Mouse (Mus musculus): ENCODE data around the gene Lonrf2. TPM values are rescaled to one million over a fixed set of nuclear protein-coding genes. Genes with fewer than 3 reads are reported as not detected.
A peak's percentile ranks its signal among the peaks of the same experiment; 100 is the strongest.

The Lonrf2 gene
- total RNA-seq, 2 experiments from 2014 or later, result 0.24 to 0.50 TPM

- peak; percentile 17 for DNase-seq (ENCODE audit: low spot score)
These were observed 66.6 kb downstream of the Lonrf2 start for GRCm38 (mm10) chr1:38769920-38770319.

GRCm38 (mm10) chr1:38767812-38768211 is 68.7 kb downstream of the Lonrf2 start:
- peak; percentile 54 for DNase-seq (ENCODE audit: low spot score)

GRCm38 (mm10) chr1:38766661-38767572 is 69.6 kb downstream of the Lonrf2 start:
- no peak for DNase-seq (ENCODE audit: low spot score)

DNA sequence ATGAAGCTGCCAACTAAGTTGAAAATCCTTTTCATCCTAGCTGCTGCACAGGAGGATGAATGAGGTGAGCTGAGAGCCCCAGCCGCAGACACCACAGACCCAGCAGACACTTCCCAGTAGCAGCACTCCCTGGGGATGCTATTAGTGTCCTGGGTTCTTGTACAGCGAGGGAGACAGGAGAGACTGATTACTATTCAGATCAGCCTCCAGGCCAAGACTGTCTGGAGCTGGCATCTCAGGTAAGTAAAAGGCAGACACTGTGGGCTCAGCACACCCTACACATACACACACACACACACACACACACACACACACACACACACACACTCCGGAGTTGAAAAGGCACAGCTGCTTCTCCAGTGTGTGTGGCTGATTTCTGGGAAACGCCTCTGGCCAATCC is 70.3 kb downstream of the Lonrf2 start:
- no peak for DNase-seq (ENCODE audit: low spot score)

DNA sequence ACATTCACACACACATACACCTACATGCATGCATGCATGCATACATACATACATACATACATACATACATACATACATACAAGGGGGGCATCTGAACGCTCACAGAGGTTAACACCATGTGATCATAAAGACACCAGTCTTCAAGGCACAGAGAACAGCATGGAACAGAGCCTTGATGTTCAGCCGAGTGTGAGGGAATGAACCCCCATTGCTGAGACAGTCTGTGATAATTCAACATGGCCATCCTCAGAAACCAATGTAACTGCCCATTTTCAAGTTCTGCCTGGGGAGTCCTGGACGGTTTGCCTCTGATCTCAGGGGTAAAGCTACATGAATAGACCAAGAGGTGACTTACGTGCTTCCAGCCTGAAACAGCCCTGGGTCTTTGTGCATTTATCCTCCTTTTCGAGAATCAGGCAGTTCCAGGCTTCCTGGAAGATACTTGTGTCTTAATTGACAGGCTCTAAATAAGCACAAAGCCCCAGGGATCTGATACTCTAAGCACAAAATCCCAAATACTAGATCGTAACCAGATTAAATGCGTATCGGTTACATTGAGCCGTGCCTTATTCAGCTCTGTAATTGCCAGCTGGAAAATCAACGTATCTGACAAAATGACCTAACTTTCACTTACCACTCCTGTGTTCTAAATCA is 72.4 kb downstream of the Lonrf2 start:
- DNase-seq (ENCODE audit: low spot score), result no peak

DNA sequence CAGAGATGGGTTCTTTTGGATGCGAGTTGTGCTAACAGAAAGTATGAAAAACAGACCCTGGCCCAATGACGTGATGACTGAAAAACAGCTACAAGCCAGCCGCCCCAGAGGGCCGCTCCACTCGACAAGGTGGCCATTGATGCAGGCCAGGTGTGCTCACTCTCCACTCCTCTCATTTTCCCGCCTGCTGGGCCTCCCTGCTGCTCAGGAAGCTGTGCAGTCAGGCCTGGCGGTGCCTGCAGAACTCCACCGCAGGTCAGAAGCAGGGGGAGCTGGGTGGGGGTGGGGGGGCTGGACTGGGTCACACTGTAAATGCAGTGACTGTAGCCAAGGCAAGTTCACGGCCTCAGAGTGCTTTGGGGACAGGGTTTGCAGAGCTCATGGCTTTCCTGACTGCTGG is 76.1 kb downstream of the Lonrf2 start:
- no peak for DNase-seq (ENCODE audit: low spot score)

GRCm38 (mm10) chr1:38757791-38758403 is 78.6 kb downstream of the Lonrf2 start:
- DNase-seq (ENCODE audit: low spot score), result no peak

DNA sequence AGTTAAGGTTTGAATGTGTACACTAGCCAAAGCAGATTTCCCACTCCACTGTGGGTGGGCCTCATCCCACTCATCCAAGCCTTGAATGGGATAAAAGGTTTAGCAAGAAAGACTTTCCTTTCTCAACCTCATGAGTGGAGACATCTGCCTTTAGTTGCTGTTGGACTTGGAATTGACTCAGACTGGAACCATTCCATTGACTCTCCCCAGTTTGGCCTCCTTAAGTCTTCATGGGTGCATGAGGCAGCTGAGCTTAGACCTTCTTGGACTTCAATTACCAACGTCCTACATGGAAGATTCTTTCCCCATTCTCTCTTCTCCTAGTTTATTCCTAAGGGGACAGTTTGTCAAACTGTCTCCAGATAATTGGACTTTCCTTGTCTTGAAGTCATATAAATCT is 92.6 kb downstream of the Lonrf2 start:
- no peak for DNase-seq (ENCODE audit: low spot score)

Other genes with a start within 250 kb of the Lonrf2 start
- 1 to 10 TPM; 1.2 to 2.0 TPM for gene Aff3, start 171.8 kb downstream of the Lonrf2 start, total RNA-seq (2021)
- gene Chst10, start 61.5 kb upstream of the Lonrf2 start, total RNA-seq (2021), result under 1 TPM; 0.17 to 0.25 TPM
- not detected for gene Nms, start 102.4 kb upstream of the Lonrf2 start, total RNA-seq (2021)
- 10 to 100 TPM; 74.6 to 82.2 TPM for gene Pdcl3, start 148.9 kb upstream of the Lonrf2 start, total RNA-seq (2021)